Mouse (Mus musculus) G1E-ER4 (cell line): ENCODE data around the gene Spc24. TPM values are rescaled to one million over a fixed set of nuclear protein-coding genes. Genes with fewer than 3 reads are reported as not detected.

Source experiments
- GATA1 ChIP-seq: IDR thresholded peaks from one replicate; pipeline ENCODE4 v1.8.0; 2012; ENCODE audit warnings: low read length, inconsistent platforms
- polyA plus RNA-seq: library from polyadenylated mRNA; stranded (reverse); fragments of >175 nt; gene quantifications from 2 replicates; pipeline ENCODE4 v1.2.3, GENCODE M21; 2012

Gene Spc24
- polyA plus RNA-seq, 1 experiment = 123 TPM

DNA sequence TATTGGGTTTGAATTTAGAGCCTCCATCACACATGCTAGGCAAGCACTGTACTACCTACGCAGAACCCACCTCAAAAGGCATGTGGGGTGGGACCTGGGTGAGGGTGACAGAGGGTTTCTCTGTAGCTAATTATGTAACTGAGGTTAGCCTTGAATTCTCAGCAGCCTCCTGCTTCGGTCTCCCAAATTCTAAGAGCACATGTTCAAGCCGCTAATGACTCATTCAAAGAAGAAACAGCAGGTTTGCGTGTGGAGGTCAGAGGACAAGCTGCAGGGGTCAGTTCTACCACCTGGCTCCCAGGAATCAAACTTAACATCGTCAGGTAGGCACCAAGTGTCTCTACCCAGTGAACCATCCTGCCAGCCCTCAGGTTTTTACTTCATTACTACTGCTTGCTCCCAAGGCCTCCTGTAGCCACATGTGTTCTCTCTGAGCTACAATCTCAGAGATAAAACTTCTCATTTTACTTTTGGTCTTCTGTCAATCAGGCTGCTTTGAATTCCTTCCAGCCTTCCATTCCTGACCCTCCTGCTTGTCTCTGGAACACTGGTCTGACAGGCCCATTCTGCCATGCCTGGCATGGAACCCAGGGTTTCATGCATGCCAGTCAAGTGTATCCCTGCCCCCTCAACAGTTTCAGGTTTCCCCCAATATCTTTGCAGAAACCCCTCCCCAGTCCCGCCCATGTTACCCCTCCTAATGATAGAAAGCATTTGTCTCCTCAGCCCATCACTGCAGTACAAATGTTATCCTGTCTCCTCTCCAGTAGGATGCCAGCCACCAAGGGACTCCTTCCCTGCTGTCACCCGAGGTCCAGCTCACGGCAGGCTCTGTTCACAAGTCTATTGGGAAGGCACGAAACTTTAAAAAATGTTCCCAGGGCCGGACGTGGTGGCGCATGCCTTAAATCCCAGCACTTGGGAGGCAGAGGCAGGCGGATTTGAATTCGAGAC is 1.2 kb downstream of the Spc24 start:
- TF ChIP-seq GATA1 = no peak

DNA sequence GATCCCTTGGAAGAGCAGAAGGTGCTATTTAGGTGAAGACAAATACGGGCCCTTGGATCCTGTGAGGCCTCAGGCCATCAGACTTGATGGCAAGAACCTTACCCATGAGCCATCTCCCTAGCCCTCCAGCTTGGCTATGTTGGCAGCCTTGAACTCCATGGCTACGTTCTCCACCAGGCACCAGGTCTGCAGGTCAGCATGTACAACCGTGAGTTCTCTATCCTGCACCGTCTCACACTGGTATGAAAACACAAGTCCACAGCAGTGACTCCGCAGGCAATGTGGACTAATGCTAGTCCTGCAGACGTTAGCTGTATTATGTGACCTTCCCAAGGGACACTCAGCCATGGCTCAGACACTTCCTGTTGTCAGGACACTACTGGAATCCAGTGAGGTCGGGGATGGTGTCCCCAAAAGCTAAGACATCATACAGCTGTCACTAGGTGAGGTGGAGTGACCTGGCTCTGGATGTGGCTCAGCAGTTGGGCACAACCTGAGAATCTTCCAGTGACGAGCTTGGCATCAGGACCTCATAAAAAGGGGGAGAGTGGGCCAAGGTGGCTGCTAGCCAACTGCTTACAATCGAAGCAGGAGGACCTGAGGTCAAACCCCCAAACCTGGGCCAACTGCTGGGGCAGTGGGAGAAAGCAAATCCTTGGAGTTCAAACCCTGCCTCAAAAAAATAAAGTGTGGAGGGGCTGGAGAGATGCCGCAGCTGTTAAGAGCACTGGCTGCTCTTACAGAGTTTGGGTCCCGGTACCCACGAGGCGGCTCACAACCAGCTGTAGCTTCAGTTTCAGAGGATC is 5.4 kb downstream of the Spc24 start:
- TF ChIP-seq GATA1 = no peak

DNA sequence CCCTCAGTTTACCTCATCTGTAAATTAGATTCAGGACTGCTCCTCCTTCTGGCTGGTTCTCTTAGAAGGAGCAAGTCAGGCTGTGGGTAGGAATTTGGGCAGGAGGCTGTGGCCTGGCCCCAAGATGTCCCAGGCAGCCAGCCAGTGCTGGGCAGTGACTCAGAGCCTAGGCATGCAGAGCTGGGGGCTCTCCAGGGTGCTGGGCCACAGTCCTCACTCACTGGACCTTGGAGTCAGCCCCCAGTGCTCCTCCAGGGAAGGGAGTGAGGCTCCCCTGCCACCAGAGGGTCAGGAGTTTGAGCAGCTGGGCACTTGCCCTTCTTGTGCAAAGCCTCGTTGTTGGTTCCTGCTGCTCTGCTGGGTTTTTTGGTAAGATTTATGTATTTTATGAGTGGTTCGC is 6.1 kb downstream of the Spc24 start:
- no peak for TF ChIP-seq GATA1

DNA sequence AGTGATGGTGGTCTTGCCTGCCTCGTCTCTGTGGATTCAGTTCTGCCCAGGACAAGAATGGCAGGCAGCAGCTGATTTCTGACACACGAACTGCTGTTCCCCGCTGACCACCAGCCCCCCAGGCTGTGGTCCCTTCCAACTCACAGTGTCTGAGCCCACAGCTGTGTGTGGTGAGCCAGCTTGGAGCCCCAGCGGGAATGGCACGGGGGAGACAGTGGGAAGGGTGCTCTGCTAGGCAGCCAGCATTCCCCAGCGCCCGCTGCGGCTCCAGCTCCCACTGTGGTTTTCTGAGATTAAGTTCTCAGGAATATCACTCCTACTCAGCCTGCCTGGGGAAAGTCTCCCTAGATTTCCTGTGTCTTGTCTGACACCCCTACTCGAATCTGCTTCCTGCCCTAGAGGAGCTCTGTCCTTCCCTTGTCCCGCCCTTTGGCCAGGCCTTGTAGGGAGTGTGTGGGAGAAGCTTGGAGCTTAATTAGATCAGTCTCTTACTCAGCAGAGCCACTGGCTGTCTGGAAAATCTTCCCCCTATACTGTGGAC is 7.8 kb downstream of the Spc24 start:
- TF ChIP-seq GATA1 = no peak

DNA sequence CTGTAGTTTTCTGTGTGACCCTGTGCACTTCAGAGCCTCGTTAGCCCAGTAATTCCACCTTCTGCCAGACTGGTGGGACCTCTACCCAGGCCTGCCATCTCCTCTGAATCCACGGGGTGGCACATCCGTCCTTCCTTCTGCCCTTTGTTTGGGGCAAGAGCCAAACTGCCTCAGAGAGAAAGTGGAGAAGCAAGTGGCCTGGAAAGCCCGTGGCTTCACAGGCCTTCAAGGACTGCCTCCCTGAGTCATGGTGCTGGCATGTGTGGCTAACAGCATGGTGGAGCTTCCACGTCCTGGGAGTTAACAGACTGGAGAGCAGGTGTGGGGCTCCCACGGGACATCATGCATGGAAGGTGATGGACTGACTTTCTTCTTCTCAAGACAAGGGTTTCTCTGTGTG is 8.8 kb downstream of the Spc24 start:
- TF ChIP-seq GATA1 = no peak

DNA sequence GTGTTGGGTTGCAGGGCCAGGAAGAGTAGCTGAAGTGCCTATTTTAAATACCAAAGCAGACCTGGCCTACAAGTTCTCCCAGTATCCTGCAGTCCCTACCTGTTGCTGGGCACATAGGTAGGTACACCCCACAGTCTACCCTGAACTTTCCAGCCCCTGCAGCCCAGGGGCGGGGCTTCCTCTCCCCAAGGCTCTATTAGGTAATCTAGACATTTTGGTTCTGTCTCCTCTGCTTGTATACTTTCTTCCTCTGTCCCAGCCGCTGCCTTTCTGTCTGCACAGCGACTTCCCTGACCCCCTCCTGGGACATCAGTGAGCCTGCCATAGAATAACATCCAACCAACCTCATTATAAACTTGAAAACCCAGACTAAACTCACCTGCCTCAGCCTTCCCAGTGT is 9.7 kb downstream of the Spc24 start:
- TF ChIP-seq GATA1 = no peak

DNA sequence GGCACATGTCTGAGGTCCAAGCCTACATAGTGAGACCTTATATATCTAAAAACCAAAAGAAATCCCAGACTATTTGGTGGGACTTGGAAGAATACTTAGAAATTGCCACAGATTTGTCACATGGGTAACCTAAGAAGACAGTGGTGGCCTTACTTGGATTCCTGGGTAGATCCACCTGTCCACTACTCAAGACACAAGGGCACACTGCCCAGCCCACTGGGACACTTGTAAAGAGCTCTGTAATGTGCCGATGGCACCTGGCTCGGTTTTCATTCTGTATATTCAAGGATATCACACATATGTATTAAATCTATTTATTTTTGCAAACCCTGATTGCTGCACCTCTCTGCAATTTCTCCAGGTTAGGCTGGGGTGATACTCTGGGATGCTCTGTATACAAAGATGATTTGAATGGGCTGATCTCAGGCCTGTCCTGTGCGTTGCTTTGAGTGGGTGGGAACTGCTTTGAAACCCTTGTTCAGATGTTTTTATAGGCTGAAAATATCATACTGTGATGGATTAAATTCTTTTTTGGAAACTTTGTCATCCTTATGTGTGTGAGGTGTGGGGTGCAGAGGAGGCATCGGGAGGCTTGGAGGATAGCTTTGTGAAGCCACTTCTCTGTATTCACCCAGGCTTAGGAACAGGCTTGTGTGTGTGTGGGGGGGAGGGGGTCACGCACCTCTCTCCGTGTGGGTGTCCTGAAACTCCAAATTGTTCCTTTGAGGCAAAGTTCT is 10.6 kb downstream of the Spc24 start:
- no peak for TF ChIP-seq GATA1

DNA sequence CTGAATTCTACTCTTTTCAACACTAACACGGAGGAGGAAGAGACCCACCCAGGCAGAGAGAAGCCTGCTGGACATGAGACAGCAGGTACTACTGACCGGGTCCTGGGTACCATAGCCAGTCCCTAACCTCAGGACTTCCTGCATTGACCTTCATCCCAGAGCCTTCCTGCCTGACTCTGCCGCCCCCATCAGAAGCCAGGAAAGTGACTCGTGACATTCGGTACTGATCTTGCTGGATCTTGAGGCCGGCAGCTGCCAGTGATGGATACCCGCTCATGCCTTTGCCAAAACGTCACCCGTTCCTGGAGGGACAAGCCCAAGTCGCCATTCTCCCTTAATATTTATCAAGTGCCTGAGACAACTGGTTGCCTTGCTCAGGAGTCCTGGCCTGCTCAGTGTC is 11.6 kb downstream of the Spc24 start:
- TF ChIP-seq GATA1 = no peak

DNA sequence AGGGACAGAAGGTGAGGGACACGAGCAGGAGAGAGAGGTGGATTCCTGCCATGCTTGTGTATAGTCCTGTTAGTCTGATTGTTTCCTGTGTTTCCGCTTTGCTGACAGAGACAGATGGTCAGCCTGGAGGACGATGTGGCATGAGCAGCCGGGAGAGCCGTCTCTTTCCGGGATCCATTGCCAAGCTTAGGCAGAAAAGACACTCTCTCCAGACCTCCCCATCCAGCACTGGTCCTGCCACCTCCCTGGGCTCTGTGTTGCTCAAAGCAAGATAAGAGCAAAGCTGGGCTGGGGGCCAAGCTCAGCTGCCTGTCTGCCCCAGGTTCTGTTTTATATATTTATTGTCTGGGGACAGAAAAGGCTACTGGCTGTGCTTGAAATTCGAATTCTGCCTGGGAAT is 12.1 kb downstream of the Spc24 start:
- TF ChIP-seq GATA1 = no peak

DNA sequence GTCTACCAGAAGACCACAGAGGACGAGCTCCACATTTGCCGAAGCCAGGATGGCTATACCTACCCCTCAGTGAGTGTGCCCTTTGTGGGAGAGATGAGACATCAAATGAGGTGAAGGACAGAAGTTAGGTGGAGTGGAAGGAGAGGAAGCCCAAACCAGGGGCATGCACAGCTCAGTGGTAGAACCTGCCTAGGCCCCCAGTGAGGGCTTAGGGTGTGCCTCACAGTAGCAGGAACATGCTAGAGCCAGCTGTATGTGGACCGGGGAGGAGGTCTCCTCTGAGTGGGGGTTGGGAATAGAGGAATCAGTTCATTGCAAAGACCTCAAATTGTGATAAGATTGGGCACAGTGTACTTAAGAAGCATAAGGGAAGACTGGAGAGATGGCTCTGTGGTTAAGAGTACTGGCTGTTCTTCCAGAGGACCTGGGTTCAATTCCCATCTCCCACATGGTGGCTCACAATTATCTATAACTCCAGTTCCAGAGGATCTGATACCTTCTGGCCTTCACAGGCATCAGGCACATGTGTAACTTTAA is 12.8 kb downstream of the Spc24 start:
- no peak for TF ChIP-seq GATA1

DNA sequence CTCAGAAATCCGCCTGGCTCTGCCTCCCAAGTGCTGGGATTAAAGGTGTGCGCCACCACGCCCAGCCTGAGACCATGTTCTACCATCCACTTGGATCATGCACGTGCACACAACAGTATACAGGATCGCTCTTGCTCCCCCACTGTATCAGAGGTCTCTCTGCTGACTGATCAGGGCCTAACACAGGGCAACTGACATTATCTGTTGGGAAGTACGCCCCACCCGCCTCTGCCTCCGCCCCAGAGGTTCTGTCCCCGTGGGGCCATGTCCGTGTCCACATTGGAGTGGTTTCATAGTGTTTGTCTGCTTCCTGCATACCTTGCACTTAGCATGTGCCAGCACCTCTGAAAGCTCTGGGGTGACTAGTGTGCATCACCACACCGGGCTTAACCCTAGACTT is 18.6 kb downstream of the Spc24 start:
- no peak for TF ChIP-seq GATA1

DNA sequence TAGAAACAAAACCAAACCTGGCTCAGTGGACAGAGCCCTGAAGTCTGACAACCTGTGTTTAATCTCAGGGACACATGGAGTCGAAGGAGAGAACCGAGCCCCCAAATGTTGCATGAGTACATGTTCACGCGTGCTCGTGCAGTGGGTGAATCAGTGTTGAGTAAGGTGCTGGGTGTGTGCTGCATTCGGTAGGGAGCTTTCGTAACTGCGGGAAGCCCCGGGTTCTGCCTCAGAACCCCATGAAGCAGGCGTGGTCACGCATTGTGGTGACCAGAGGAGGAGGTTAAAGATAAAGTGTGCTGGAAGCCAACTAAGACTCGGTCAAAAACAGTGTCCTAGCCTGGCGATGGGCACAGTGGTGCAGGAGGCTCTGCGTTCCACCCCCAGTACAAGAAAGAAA is 19.7 kb downstream of the Spc24 start:
- no peak for TF ChIP-seq GATA1

DNA sequence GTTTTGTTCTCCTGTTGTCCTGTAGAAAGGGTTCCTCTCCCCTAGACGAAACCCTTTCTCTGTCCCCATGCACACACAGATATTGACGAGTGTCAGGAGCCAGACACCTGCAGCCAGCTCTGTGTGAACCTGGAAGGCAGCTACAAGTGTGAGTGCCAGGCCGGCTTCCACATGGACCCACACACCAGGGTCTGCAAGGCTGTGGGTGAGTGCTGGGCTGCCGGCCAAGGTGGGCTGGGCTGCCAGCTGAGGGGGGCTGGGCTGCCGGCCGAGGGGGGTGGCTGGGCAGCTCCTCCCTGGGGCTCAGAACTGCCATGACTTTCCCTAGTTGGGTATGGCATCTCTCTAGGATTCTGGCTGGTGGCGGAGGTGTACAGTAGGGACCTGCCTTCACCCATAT is 21.3 kb downstream of the Spc24 start:
- TF ChIP-seq GATA1 = no peak

DNA sequence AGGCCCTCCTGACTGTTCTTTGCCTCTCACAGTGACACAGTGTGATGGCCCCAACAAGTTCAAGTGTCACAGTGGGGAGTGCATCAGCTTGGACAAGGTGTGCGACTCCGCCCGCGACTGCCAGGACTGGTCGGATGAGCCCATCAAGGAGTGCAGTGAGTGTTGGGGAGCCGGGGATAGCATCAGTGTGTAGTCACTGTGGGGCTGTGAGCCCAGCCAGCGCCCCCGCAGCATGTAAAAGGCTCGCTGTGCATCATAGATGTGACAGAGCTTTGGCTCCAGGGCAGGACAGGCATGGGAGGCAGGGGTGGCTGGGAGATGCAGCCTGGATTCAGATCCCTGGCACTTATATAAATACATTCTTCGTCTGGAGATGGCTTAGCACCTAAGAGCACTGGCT is 22.9 kb downstream of the Spc24 start:
- no peak for TF ChIP-seq GATA1

DNA sequence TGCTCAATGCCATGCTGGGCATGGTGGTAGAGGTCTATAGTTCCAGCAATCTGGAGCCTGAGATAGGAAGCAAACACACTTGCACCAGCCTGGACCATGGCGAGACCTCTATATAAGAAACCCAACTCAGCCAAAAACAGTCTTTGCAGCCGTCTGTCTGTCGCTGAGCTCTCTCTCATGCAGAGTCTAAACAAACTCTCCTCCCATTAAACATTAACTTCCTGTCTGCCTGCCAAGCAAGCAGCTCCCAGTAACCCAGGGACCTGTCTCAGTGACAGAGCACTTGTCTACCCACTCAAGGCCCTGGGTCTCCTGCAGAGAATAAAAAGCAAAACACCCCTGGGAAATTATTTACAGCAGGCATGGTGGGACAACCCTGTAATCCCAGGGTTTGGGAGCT is 23.5 kb downstream of the Spc24 start:
- TF ChIP-seq GATA1 = no peak
